In the genomic region with DNA sequence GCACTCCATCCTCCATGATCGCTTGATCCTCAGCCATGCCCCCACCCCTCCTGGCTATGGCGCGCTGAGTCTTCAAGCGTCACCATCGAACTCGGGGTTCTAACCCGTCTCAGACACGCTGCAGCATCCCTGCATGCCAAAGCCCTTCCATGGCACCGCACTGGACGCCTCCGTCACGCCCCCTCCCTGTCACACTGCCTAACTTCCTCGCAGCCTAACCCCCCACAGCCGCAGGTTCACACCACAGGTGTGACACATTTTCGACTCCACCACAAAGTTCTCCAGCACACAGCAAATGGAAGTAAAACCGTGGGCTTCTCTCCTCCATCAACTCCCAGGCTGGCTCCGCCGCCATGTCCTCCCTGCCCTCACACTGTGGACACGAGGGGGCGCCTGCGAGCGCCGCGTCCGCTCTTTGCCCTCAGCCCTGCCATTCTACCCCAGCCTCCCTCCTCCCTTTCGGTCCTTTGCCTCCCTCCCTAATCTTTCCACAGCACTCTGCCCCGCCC, we compare ENCODE assay signal across 8 mouse cellular contexts. TPM values are rescaled to one million over a fixed set of nuclear protein-coding genes. Genes with fewer than 3 reads are reported as not detected.
DNase-seq lines count a peak whose midpoint lies in the region; ATAC-seq and TF ChIP-seq lines count a peak whose summit lies in the region.

No protein-coding gene starts in this region.

- no peaks in the 10 kb centered on the region; the same call in 1 of the 2 replicates for H3K4me1 ChIP-seq in bone marrow, adult 2 months (ENCODE audit: control insufficient read depth, insufficient read depth, low read length)

- intact Hi-C loops in left cerebral cortex, postnatal 4 days (cut with DNase I), result no loop called here
- intact Hi-C loops in heart, postnatal 14 days (cut with DNase I), result no loop called here

- ATAC-seq in erythroblast, adult 5-6 weeks (replicated peaks; ENCODE audit: low FRiP score, poor library complexity, severe bottlenecking), result peak; percentile 47; the same call in 1 of the 2 replicates
- peak; percentile 70 for ATAC-seq in megakaryocyte progenitor cell, adult 5-6 weeks (replicated peaks; ENCODE audit: poor library complexity)

- peak overlapping the region; percentile 55; the same call in 1 of the 2 replicates for H3K27ac ChIP-seq in bone marrow, adult 2 months (ENCODE audit: control insufficient read depth, insufficient read depth, low read depth, low read length, poor library complexity)

- peak; percentile 93 for TF ChIP-seq CTCF in bone marrow, adult 2 months (IDR thresholded peaks at IDR 0.05; ENCODE audit: control insufficient read depth, insufficient read depth, low read length)

- peak overlapping the region; percentile 70 for H3K4me3 ChIP-seq in bone marrow, adult 2 months (replicated peaks; ENCODE audit: control insufficient read depth, low read depth, low read length)

- peak; percentile 68 for DNase-seq in left cerebral cortex, postnatal 4 days
- DNase-seq in left cerebral cortex, adult 8-10 months (ENCODE audit: low spot score in 2 of 2), result no peak
- DNase-seq in heart, postnatal 14 days, result peak; percentile 81 to 85
- peak; percentile 80 to 86 for DNase-seq in kidney, postnatal 4 days
- DNase-seq in spleen, postnatal 14 days (ENCODE audit: low spot score in 2 of 2), result peak; percentile 56 to 73

- 0 out of 2 replicates have a peak, but pooled peaks have one; percentile 41 for TF ChIP-seq POLR2A in bone marrow, adult 2 months (IDR thresholded peaks at IDR 0.05; ENCODE audit: borderline replicate concordance, control insufficient read depth, low read depth, low read length)

- under 1% methylated on average over 27 of the region's 27 CpGs for WGBS in bone marrow, adult 2 months

RNA-seq across cellular contexts. Expression of gene Sema6b, which starts 5.6 kb away (rescaled TPM):
- total RNA-seq in left cerebral cortex, postnatal 4 days (2021), result 10 to 100 TPM; 91.1 to 95.7 TPM
- total RNA-seq in left cerebral cortex, adult 8-10 months (2022), result 100 to 1,000 TPM; 116 to 130 (median 121) TPM
- 3.2 and 3.9 TPM in 2 replicates for polyA plus RNA-seq in bone marrow, adult 2 months (2011; ENCODE audit: insufficient read depth, insufficient read length, low replicate concordance, missing spikeins)
- total RNA-seq in erythroblast, adult 5-6 weeks (2015; ENCODE audit: low replicate concordance), result 0.19 TPM in 1 of 2 replicates, not detected in the other
- total RNA-seq in erythroblast, adult 5-6 weeks (2017; ENCODE audit: low replicate concordance), result 0.56 and 1.4 TPM in 2 replicates
- total RNA-seq in heart, postnatal 14 days (2021), result 10 to 100 TPM; 14.5 to 14.7 TPM
- 1.8 and 2.2 TPM in 2 replicates for total RNA-seq in megakaryocyte progenitor cell, adult 5-6 weeks (2015)
- 3.2 and 4.9 TPM in 2 replicates for total RNA-seq in megakaryocyte progenitor cell, adult 5-6 weeks (2017)

RNA-seq across cellular contexts. Expression of gene Lrg1, which starts 12.7 kb away (rescaled TPM):
- not detected for total RNA-seq in left cerebral cortex, postnatal 4 days (2021)
- 1 to 10 TPM; 1.5 to 3.4 (median 2.0) TPM for total RNA-seq in left cerebral cortex, adult 8-10 months (2022)
- 22.7 and 50.0 TPM in 2 replicates for polyA plus RNA-seq in bone marrow, adult 2 months (2011; ENCODE audit: insufficient read depth, insufficient read length, low replicate concordance, missing spikeins)
- 6.7 and 9.4 TPM in 2 replicates for total RNA-seq in erythroblast, adult 5-6 weeks (2015; ENCODE audit: low replicate concordance)
- 4.5 and 11.8 TPM in 2 replicates for total RNA-seq in erythroblast, adult 5-6 weeks (2017; ENCODE audit: low replicate concordance)
- total RNA-seq in heart, postnatal 14 days (2021), result 10 to 100 TPM; 36.7 to 45.8 TPM
- 1.6 and 3.6 TPM in 2 replicates for total RNA-seq in megakaryocyte progenitor cell, adult 5-6 weeks (2015)
- total RNA-seq in megakaryocyte progenitor cell, adult 5-6 weeks (2017), result 1.4 and 4.7 TPM in 2 replicates

RNA-seq across cellular contexts. Expression of gene Plin5, which starts 17.1 kb away (rescaled TPM):
- 1 to 10 TPM; 1.2 to 1.9 TPM for total RNA-seq in left cerebral cortex, postnatal 4 days (2021)
- under 1 TPM; 0.81 to 0.96 (median 0.93) TPM for total RNA-seq in left cerebral cortex, adult 8-10 months (2022)
- polyA plus RNA-seq in bone marrow, adult 2 months (2011; ENCODE audit: insufficient read depth, insufficient read length, low replicate concordance, missing spikeins), result not detected in 2 replicates
- 0.58 TPM in 1 of 2 replicates, not detected in the other for total RNA-seq in erythroblast, adult 5-6 weeks (2015; ENCODE audit: low replicate concordance)
- 0.60 and 0.98 TPM in 2 replicates for total RNA-seq in erythroblast, adult 5-6 weeks (2017; ENCODE audit: low replicate concordance)
- total RNA-seq in heart, postnatal 14 days (2021), result 100 to 1,000 TPM; 154 to 166 TPM
- total RNA-seq in megakaryocyte progenitor cell, adult 5-6 weeks (2015), result 0.17 TPM in 1 of 2 replicates, not detected in the other
- 0.14 TPM in 1 of 2 replicates, not detected in the other for total RNA-seq in megakaryocyte progenitor cell, adult 5-6 weeks (2017)

RNA-seq across cellular contexts. Expression of gene Plin4, which starts 24.9 kb away (rescaled TPM):
- under 1 TPM; 0.20 to 0.24 TPM for total RNA-seq in left cerebral cortex, postnatal 4 days (2021)
- 10 to 100 TPM in 1 of 4 experiments, 1 to 10 TPM in 3; 4.7 to 14.9 (median 7.5) TPM for total RNA-seq in left cerebral cortex, adult 8-10 months (2022)
- 0.52 and 3.4 TPM in 2 replicates for polyA plus RNA-seq in bone marrow, adult 2 months (2011; ENCODE audit: insufficient read depth, insufficient read length, low replicate concordance, missing spikeins)
- total RNA-seq in erythroblast, adult 5-6 weeks (2015; ENCODE audit: low replicate concordance), result not detected in 2 replicates
- not detected in 2 replicates for total RNA-seq in erythroblast, adult 5-6 weeks (2017; ENCODE audit: low replicate concordance)
- total RNA-seq in heart, postnatal 14 days (2021), result 100 to 1,000 TPM; 125 to 147 TPM
- not detected in 2 replicates for total RNA-seq in megakaryocyte progenitor cell, adult 5-6 weeks (2015)
- not detected in 2 replicates for total RNA-seq in megakaryocyte progenitor cell, adult 5-6 weeks (2017)

RNA-seq across cellular contexts. Expression of gene Tnfaip8l1, which starts 27.8 kb away (rescaled TPM):
- 10 to 100 TPM; 11.1 TPM for total RNA-seq in left cerebral cortex, postnatal 4 days (2021)
- total RNA-seq in left cerebral cortex, adult 8-10 months (2022), result 1 to 10 TPM; 6.1 to 8.9 (median 7.1) TPM
- 0.63 and 1.7 TPM in 2 replicates for polyA plus RNA-seq in bone marrow, adult 2 months (2011; ENCODE audit: insufficient read depth, insufficient read length, low replicate concordance, missing spikeins)
- 0.38 and 0.84 TPM in 2 replicates for total RNA-seq in erythroblast, adult 5-6 weeks (2015; ENCODE audit: low replicate concordance)
- total RNA-seq in erythroblast, adult 5-6 weeks (2017; ENCODE audit: low replicate concordance), result 0.28 TPM in 1 of 2 replicates, not detected in the other
- total RNA-seq in heart, postnatal 14 days (2021), result 1 to 10 TPM; 3.5 to 5.1 TPM
- total RNA-seq in megakaryocyte progenitor cell, adult 5-6 weeks (2015), result 1.5 and 2.2 TPM in 2 replicates
- 0.91 and 2.8 TPM in 2 replicates for total RNA-seq in megakaryocyte progenitor cell, adult 5-6 weeks (2017)

Comparison
In these comparisons a context has a peak if more than half of its experiments do, and no peak if none do; other contexts are left out.
1. DNase-seq: peak in left cerebral cortex, postnatal 4 days (single experiment), heart, postnatal 14 days (2 of 2), kidney, postnatal 4 days (2 of 2) and spleen, postnatal 14 days (2 of 2); none in left cerebral cortex, adult 8-10 months (0 of 2).
2. RNA of gene Sema6b, which starts 5.6 kb away (total RNA-seq): 116 to 130 TPM in left cerebral cortex, adult 8-10 months and 91.1 to 95.7 TPM in left cerebral cortex, postnatal 4 days; 14.5 to 14.7 TPM in heart, postnatal 14 days, 1.8 to 4.9 TPM in megakaryocyte progenitor cell, adult 5-6 weeks and 0.19 to 1.4 TPM in erythroblast, adult 5-6 weeks; every median in the first group is over 4 times any median in the second.
3. RNA of gene Plin5, which starts 17.1 kb away (total RNA-seq): 154 to 166 TPM in heart, postnatal 14 days; 1.2 to 1.9 TPM in left cerebral cortex, postnatal 4 days, 0.81 to 0.96 TPM in left cerebral cortex, adult 8-10 months, 0.58 to 0.98 TPM in erythroblast, adult 5-6 weeks and 0.14 to 0.17 TPM in megakaryocyte progenitor cell, adult 5-6 weeks; every median in the first group is over 10 times any median in the second.